Mouse (Mus musculus) frontal cortex, postnatal 10 days (tissue): ENCODE data around the gene Cdkl3.

Experiments used
- DNase-seq, 2 experiments: peaks; one replicate each; pipeline ENCODE4 v3.0.0; 2022; ENCODE audit warnings: low spot score in 2 of 2, mixed read lengths in 1 of 2

Gene Cdkl3

DNA sequence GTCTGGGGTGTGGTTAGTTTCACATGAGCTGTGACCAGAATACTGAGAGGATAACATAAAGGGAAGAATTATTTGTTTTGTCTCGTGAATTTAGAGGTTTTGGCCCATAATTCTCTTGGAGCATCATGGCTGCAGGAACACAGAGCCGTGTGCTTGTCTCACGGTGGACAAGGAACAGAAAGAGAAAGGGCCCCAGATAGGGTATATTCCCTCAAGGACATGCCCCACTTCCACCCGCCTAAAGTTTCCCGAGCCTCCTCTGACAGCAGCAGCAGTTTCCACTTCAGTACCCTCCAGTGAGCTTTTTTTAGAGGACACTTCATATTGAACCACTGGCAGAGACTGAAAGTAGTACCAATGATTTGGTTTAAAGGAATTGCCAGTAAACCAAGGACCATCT lies 7.5 kb downstream of the Cdkl3 start:
- DNase-seq: no peak

DNA sequence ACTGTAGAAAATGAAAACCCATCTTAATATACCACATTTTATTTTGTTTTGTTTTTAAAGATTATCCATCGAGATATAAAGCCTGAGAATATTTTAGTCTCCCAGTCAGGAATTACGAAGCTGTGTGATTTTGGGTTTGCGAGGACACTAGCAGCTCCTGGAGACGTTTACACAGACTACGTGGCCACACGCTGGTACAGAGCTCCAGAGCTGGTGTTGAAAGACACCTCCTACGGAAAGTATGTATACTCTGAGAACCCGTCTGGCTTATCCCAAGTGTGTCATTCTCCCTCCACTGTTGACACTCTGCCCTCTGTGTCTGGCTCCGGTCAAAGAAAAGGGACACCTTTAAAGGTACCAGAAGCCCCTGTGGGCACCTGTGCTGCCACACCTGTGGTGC lies 14.2 kb downstream of the Cdkl3 start:
- DNase-seq: no peak

DNA sequence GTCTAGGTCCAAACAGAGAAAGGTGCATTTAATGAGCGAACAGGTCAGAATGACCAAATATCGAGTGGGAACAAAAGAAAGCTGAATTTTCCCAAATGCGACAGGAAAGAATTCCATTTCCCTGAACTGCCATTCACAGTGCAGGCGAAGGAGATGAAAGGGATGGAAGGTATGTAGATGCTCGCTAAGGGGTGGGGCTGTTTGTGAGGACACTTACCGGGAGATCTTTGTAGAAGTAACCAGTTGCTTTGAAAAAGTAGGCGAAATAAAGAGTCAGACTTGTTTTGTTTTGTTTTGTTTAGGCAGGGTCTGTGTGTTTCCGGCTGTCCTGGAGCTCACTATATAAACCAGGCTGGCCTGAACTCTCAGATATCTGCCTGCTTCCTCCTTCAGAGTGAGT lies 28.3 kb downstream of the Cdkl3 start:
- no peak for DNase-seq

DNA sequence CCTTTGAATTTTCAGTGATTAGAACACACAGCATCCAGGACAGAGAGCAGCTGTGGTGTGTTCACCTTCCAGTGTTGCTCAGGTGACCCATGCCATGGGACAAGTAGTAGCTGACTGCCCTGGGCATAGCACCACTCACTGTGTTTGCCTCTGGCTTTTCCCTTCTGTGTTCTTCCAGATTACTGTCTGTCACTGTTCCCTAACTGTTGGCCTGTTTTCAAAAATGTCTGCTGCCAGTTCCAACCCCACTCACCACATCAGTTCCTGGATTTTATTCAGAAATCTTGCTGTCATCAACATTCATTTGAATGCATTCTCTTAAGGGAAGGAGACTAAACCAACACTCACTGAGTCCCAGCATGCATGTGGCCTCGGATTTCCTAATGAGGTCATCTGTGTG lies 29.9 kb downstream of the Cdkl3 start:
- no peak for DNase-seq

DNA sequence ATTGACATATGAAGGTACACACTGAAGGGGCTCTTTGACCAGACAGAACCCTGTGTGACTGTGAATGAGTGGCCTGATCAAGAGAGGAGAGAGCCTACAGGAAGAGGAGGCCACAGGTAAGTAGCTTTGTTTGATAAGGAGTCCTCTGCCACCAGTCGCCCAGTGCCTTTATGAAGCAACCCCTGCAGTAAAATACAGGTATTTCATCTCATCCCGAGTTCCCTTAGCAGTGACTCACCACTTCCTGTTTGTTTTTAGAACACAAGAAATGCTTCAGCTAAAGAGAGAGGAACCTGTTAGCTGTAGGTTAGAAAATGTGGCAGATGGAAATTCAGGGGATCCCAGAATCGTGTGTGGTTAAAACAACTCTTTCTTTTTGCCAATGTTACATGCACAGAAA lies 31.9 kb downstream of the Cdkl3 start:
- DNase-seq: no peak

DNA sequence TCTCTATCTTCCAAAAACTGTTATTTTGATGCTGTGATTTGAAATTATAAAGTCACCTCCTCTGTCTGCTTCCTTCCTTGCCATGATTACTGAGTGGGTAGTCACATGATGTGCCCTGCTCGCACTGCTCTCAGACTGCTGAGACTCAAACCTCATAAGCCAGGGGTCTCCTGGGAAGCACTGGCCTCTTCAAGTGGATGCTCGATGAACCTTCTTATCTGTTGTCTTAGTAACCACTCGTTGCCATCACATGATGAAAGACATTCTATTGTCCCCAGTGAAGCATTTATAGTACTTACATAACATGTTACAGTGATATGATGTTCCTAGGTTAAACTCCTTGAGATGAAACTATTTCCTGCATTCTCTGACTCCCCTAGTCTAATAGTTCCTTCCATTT lies 33.6 kb downstream of the Cdkl3 start:
- DNase-seq: no peak

DNA sequence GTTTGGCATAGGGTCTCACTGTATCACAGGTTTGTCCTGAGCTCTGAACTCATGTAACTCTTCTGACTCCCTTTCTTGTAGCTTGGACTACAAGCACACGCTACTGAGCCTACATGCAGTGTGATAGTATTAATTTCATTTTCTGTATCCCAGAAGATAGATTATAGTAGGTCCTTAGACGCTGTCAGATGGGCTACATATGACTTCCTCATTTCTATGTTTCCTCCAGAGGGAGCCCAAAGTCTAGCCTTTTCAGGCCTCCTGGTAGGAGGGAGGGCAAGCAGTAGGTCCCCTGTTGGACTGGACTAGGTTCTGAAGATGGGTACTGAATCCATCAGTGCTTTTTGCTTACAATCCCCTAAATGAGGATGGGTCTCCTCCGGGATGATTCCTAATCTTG lies 39.2 kb downstream of the Cdkl3 start:
- no peak for DNase-seq

DNA sequence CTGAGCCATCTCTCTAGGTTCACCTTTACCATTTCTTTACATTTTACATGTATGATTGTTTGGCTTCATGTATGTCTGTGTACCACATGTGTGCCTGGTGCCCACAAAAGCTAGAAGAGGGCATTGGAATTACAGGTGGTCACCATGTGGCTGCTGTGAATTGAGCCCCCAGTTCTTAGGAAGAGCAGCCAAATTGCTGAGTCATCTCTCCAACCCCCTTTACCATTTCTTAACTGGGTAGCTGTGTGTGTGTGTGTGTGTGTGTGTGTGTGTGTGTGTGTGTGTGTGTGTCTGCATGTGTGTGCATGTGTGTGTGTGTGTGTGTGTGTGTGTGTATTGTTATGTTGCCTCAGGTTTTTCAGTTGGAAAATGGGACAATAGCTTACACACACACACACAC lies 40.1 kb downstream of the Cdkl3 start:
- DNase-seq: no peak

DNA sequence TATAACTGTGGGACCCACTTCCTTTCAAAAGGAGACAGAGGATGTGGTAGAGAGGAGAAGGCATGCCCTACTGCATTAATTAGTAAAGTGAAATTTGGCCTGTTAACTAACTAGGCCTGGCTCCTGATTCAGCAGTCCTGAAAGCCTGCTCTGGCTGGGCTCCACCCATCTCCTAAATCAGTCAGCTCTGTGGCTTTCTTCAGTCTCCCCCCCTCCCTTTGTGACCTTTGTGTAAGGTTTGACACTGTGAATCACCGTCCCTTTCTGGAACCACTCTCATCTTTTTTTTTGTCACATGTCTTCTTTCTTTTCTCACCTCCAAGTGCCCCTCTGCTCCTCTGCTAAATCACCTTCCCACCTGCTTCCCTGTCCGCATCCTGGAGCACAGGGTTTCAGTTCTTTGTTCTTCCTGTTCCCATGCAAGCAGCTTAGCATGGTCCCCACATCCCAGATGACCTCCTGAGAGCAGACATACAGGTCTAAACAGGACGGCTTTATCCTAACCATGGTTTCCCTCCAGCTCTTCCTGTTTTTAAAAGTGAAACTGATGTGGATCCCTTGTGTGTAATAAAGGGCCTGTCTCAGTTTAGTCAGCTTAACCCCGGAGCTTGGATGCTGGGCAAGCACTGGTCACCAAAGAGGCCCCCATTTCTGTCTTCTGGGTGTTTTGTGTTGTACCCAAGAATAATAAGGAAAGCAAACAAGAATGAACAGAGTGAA lies 42.6 kb downstream of the Cdkl3 start:
- DNase-seq: no peak

DNA sequence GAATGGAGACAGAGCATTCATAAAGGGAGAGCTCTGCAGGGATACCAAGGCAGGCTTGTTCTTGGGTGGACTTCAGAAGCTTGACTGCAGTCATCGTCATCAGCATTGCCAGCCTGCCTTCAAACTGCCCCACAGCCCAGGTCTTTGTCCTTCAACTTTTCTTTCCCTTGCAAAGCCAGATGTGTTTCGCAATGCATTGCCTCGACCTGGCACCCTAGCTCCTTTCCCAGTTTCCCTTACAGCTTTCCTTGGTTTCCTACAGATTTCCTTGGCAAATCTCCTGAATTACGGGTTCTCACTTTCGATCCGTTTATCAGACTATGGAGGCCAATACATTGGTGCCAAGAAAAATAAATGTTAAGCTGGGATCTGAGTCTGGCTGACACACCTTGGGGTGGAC lies 49.4 kb downstream of the Cdkl3 start:
- no peak for DNase-seq

DNA sequence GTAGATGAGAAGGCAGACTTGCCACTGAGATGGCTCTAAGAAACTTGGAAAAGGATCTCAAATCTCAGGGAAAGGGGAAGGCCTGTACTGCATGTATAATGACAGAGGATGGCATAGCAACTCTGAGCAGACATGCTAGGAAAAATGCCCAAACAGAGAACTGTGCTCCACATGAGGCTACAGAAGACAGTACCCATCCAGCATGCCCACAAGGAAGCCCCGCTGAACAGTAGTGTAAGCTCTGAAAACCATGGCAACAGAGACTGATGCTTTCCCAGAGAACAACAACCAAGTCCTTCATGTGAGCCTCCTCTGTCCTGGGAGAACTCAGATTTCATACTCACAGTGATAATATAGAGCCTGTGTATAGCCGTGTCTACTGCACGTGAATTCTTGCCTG lies 50.7 kb downstream of the Cdkl3 start:
- no peak for DNase-seq

DNA sequence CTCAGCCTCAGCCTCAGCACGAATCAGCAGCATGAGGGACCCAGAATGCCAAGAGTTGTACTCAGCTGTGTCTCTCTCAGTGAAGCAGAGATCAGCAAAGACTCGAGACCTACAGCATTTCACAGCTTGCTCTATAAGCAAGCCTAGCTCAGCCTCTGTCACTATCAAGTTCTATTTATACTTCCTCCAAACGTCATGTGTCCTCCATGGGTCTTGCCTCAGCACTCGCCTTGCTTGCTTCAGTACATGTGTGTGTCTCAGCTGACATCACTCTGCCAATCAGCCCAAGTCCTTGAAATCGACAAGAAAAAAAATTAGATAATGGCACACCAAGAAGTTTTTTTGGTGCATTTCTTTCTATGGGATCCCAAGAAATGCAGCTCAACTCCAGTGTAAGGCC lies 52.2 kb downstream of the Cdkl3 start:
- no peak for DNase-seq

DNA sequence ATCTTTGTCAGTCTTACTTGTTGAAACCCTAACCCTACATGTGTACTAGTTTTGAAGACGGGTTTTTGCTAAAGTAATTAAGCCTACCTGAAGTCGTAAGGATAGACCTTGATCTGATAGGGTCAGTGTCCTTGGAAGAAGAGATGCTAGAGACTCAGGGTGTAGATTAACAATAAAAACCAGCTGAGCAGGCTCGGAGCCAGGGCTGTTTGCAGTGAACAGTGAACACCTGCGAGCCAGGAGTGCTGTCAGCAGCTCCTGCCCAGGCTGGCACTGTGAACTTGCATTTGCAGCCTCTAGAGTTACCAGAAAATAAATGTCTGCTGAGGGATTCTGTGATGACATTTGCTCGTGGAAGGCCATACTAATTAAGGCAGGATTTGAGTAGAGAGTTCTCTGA lies 55.0 kb downstream of the Cdkl3 start:
- no peak for DNase-seq

DNA sequence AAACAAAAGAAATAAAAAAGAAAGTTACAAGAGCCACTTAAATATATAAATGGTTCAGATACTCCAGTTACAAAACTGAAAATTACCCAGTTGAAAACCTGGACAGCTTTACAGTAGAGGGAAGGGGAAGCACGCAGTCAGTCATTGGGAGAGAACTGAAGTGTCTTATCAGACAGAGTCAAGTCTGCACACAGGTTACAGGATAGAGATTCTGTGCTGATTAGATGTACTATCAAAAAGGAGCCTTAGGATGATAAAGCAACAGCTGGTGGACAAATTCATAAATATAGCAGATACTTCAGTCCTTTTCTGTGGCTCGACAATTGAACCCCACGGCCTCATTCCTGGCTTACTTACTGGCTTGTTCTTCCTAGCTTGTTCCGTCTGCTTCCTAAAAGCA lies 56.3 kb downstream of the Cdkl3 start:
- no peak for DNase-seq

DNA sequence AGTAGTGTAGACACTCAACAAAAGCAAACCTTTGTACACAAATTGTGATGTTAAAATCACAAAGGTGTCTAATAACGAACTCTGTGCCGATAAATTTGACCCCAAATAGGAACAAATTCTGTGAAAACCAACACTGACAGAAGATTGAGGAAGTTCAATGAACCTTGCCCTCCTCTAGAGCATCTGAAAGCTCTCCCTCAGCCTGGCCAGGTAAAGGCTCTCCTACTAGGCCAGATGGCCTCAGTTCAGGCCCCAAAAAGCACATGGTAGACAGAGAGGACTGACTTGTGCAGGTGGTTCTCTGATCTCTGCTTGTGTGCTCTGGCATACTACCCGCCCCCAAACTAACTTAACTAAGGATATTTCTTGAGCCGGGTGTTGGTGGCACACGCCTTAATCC lies 58.4 kb downstream of the Cdkl3 start:
- DNase-seq: no peak

DNA sequence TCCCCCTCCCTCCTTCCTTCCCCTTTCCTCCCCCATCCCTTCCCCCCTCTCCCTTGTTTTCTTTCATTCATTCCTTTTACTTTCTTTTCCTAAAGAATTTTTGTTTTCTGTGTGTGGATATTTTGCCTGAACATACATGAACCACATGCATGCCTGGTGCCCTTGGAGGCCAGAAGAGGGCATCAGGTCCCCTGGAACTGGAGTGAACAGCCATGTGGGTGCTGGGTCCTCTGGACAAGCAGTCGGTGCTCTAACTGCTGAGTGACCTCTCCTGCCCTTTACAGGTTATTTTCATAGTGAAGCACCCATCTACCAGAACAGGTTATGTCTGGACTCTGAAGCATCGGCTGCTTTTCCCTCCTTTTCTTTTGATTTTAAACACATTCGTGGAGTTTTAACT lies 60.4 kb downstream of the Cdkl3 start:
- DNase-seq: no peak

DNA sequence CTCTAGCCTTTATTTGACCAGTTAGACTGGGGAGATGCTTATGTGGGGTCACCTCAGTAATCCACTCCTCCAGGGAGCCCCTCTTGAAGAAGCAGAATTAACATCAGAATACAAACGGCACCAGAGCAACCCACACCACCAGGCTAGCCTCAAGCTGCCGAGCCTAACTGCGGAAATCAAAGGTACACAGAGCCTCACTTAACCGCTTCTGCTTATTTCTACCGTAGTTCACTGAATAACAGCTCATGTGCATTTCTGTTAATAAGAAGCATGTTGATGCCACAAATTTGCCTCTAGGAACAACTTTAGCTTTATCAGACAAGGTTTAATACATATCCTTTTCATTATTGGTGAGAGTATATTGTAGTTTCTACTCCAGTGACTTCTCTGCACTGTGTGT lies 61.8 kb downstream of the Cdkl3 start:
- DNase-seq: no peak

DNA sequence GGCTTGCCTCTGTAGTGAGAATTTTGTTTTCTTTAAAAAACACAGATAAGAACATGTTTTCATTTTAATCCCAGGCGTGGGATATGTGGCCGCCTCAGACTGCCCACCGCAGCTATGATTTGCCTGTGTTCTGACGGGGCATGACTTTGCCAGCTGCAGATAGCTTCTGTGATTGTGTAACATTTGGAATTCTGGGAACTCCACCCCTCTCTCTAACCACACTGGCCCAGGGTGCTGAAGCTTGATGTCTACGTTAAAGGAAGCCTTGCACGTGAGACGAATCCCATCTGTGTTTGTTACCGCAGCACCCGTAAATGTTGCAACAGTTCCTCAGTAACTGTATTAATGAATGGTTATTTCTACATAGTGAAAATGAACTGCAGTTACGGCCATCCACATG lies 67.7 kb downstream of the Cdkl3 start:
- DNase-seq: no peak

DNA sequence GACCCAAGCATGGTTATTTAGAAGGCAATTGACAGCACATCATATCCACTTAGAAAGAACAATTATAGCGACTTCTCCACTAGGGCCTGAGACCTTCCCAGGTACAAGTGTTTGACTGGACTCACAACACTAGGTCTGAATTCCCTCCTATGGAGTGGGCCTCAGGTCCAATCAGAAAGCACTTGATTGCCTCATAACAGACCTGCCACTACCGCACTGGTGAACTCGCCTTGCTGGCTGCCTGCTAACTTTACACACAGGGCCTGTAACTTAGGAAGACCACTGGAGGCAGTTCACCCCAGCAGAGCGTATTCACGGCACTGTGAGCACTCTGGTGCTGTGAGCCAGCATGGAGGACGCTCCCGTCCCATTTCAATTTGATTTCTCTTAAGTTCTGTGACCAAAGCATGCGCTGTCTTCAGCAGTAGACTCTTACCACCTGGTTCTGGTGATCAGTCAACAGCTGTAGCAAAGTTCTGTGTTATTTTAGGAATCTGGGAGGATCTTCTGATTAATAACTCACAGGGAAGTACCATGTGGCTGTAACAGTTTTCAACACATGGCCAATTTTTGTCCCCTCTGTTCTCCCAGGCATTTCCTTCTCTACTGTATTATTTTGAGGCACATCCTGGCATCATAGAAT lies 69.6 kb downstream of the Cdkl3 start:
- DNase-seq: no peak

DNA sequence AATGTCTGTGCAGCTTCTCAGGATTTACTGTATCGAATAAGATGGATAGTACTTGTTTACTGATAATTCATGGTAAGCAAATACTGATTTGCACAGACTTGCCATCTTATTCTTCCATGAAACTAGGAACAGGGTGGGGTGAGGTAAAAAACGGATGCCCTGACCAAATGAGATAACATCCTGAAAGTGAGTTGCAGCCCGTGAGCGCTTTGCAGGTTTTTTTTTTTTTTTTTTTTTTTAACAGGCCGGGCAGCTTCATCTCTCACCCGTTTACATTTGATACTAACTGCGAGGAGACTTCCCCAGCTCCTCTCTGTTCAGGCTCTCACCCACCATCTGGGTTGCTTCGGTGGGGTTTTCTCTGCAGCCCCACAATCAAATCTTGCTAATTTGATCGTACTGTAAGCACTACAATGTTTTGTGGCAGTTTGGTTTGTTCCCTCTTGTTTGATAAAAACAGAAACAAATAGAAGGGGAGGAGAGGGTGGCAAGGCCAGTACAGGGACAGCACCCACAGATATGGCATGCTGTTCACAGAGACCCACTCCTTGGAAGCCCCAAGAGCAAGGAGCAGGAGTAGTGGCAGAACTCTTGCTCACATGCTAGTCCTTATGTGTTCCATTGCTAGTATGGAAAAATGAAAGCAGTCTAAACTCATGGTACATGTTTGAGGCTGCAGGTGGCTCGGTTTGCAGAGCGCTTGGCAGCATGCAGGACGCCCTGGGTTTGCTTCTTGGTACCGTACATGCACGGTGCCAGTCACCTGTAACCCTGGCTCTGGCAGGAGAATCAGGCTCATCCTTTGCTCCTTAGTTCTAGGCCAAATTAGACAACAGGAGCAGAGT lies 70.8 kb downstream of the Cdkl3 start:
- DNase-seq: no peak

DNA sequence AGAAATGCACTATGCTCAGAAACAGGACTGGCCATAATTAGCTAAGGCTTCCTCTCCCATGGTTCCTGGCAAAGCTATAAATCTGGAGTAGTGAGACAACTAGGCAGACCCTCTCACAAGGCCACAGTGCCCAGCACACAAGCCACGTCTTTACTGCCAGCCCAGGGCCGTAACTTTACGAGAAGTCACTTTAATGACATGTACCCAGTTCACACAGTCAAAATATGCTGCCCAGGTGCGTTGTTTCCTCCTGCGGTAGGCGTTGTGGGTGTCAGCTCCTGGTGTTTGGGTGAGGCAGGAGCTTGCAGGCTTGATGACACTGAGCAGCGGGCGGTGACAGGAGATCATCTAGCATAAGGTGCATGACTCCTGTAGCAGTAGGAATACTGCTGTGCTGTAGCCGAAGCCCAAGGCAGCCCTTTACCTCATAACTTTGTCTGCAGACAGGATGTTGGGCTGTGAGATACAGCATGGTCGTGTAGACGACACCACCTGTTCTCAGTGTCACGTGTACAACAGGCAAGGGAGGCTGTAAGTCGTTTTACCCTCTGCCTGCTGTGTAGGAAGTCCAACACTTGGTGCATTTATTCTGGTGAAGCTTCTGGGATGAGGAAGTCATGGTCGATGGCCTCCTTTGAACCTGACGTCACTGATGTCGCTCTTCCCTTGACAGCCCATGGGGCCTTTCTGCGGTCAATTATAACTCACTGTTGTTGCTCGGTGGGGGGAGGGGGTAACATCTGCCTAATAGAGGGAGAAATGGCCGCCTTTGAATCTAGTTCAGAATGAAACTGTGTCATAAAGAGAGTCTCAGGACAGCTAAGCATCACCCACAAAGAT lies 72.0 kb downstream of the Cdkl3 start:
- no peak for DNase-seq

DNA sequence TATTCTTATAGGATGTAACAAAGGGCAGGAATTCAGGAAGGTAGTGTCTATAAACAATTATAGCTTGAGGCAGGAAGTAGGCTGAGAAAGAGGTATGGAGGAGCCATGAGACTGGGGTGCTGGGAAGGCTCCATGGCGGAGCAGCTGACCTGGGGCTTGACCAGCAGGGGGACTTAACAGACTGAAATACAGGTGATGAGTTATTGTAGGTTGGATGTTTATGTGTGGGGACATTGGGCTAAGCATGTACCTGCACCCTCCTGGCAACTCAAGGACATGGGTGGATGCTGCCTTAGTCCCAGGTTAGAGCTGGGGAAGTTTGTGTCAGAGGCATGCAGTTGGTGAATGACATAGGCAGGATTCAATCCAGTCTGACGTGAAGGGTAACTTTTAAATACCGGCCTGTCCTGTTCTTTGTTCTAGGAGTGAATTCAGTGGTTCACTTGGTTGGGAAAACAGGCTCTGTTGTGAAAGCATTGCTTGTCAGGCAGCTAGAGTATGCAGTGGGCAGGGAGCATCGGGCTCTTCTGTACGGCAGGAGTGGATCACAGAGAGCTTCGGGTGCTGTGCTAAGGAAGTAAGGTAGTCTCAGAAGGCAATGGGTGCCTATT lies 72.8 kb downstream of the Cdkl3 start:
- DNase-seq: no peak
